Mouse (Mus musculus): Measurements from ENCODE around the gene Ints7. TPM values are rescaled to one million over a fixed set of nuclear protein-coding genes. Genes with fewer than 3 reads are reported as not detected.

Gene Ints7
- total RNA-seq, 1 experiment = 33.1 TPM

DNA sequence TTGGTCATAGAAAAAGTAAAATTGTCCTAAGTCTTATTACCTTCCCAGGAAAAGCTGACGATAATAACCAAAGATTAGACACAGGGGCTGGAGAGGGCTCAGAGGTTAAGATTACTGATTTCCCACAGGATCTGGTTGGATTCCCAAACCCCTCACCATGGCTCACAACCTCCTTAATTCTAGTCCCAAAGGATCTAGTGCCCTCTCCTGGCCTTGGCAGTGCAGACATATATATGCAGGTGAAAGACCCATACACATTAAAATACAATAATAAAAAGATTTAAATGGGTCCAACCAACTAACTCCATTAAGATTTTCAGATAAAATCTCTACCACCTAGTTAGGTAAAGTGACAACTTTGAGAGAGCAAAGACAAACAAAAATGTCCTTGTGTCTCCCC, 7.6 kb upstream of the Ints7 start:
- H3K36me3 ChIP-seq (ENCODE audit: control insufficient read depth, insufficient read depth, low read length, poor library complexity, severe bottlenecking) = peaks cover 16% of the 10 kb centered on the region
- in situ Hi-C loops (cut with MboI; ENCODE audit: low sequenced_read_pairs in 2 of 2, unreplicated experiment in 2 of 2) = no loop called here

GRCm38 (mm10) chr1:191569625-191570024, 5.8 kb upstream of the Ints7 start:
- Histone ChIP-seq H3K4me3 (ENCODE audit: insufficient read depth in 1 of 2, low read depth in 1 of 2, low read length in 2 of 2, poor library complexity in 1 of 2, severe bottlenecking in 1 of 2) (no peak overlapping the region), H3K9me3 (ENCODE audit: control insufficient read depth, insufficient read depth, low read depth, low read length) (no peaks in the 10 kb centered on the region), H3K36me3 (ENCODE audit: control insufficient read depth, insufficient read depth, low read length, poor library complexity, severe bottlenecking) (peaks cover 13% of the 10 kb centered on the region), H3K4me1 (ENCODE audit: control insufficient read depth in 2 of 2, insufficient read depth in 2 of 2, low read length in 2 of 2, poor library complexity in 1 of 2) (0 out of 4 replicates have a peak, but pooled peaks cover 0 to 4% of the 10 kb centered on the region in 2 experiments), H3K27ac (ENCODE audit: insufficient read depth, low read depth, low read length, poor library complexity, severe bottlenecking) (no peak overlapping the region), H3K9ac (ENCODE audit: insufficient read depth, low read depth, low read length, poor library complexity, severe bottlenecking) (no peak overlapping the region)
- no peak for DNase-seq (ENCODE audit: low read depth, low spot score)
- in situ Hi-C loops (cut with MboI; ENCODE audit: low sequenced_read_pairs in 2 of 2, unreplicated experiment in 2 of 2) = no loop called here
- TF ChIP-seq CHD2 (IDR thresholded peaks at IDR 0.05; ENCODE audit: low read depth, low read length) (no peak), MAFK (IDR thresholded peaks at IDR 0.05; ENCODE audit: insufficient read depth, low read depth, low read length) (no peak), ZNF384 (IDR thresholded peaks at IDR 0.05; ENCODE audit: low read depth, low read length) (no peak), HCFC1 (IDR thresholded peaks at IDR 0.05; ENCODE audit: borderline replicate concordance, insufficient read depth, low read length) (no peak), ZC3H11A (IDR thresholded peaks at IDR 0.05; ENCODE audit: borderline replicate concordance, low read depth, low read length) (no peak)

More for the DNA sequence above, 7.6 kb upstream of the Ints7 start:
- TF ChIP-seq HCFC1 (IDR thresholded peaks at IDR 0.05; ENCODE audit: borderline replicate concordance, insufficient read depth, low read length) = no peak
- no peak for TF ChIP-seq CHD2 (IDR thresholded peaks at IDR 0.05; ENCODE audit: low read depth, low read length)
- TF ChIP-seq ZC3H11A (IDR thresholded peaks at IDR 0.05; ENCODE audit: borderline replicate concordance, low read depth, low read length) = no peak
- TF ChIP-seq ZNF384 (IDR thresholded peaks at IDR 0.05; ENCODE audit: low read depth, low read length) = no peak
- 0 out of 4 replicates have a peak, but pooled peaks cover 0 to 4% of the 10 kb centered on the region in 2 experiments for H3K4me1 ChIP-seq (ENCODE audit: control insufficient read depth in 2 of 2, insufficient read depth in 2 of 2, low read length in 2 of 2, poor library complexity in 1 of 2)
- H3K9ac ChIP-seq (ENCODE audit: insufficient read depth, low read depth, low read length, poor library complexity, severe bottlenecking) = no peak overlapping the region
- H3K4me3 ChIP-seq (ENCODE audit: insufficient read depth in 1 of 2, low read depth in 1 of 2, low read length in 2 of 2, poor library complexity in 1 of 2, severe bottlenecking in 1 of 2) = no peak overlapping the region
- H3K9me3 ChIP-seq (ENCODE audit: control insufficient read depth, insufficient read depth, low read depth, low read length) = no peaks in the 10 kb centered on the region
- DNase-seq (ENCODE audit: low read depth, low spot score) = no peak
- H3K27ac ChIP-seq (ENCODE audit: insufficient read depth, low read depth, low read length, poor library complexity, severe bottlenecking) = no peak overlapping the region

DNA sequence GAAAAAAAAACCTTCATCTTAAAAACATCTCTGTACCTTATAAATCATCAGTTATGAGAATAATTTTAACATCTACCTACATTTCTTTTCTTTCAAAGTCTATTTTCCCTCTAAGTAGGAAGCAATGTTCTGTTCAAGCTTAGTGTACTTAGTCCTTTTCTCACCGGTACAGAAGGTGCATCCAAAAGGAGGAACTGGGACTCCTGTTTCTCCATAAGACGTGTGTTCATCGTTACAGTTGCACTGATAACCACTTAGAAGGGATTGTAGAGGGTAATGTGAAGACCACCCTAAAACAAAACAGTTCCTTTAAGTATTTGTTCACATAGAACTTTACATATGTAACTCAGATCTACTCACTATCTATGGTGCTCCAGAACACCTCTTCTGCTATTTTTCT, 5.0 kb upstream of the Ints7 start:
- no peaks in the 10 kb centered on the region for H3K9me3 ChIP-seq (ENCODE audit: control insufficient read depth, insufficient read depth, low read depth, low read length)
- H3K36me3 ChIP-seq (ENCODE audit: control insufficient read depth, insufficient read depth, low read length, poor library complexity, severe bottlenecking) = peaks cover 13% of the 10 kb centered on the region
- H3K9ac ChIP-seq (ENCODE audit: insufficient read depth, low read depth, low read length, poor library complexity, severe bottlenecking) = no peak overlapping the region
- DNase-seq (ENCODE audit: low read depth, low spot score) = no peak
- in situ Hi-C loops (cut with MboI; ENCODE audit: low sequenced_read_pairs in 2 of 2, unreplicated experiment in 2 of 2) = no loop called here
- H3K4me3 ChIP-seq (ENCODE audit: insufficient read depth in 1 of 2, low read depth in 1 of 2, low read length in 2 of 2, poor library complexity in 1 of 2, severe bottlenecking in 1 of 2) = no peak overlapping the region
- H3K4me1 ChIP-seq (ENCODE audit: control insufficient read depth in 2 of 2, insufficient read depth in 2 of 2, low read length in 2 of 2, poor library complexity in 1 of 2) = 0 out of 4 replicates have a peak, but pooled peaks cover 0 to 4% of the 10 kb centered on the region in 2 experiments
- no peak for TF ChIP-seq ZC3H11A (IDR thresholded peaks at IDR 0.05; ENCODE audit: borderline replicate concordance, low read depth, low read length)
- TF ChIP-seq CHD2 (IDR thresholded peaks at IDR 0.05; ENCODE audit: low read depth, low read length) = no peak
- no peak for TF ChIP-seq ZNF384 (IDR thresholded peaks at IDR 0.05; ENCODE audit: low read depth, low read length)
- TF ChIP-seq HCFC1 (IDR thresholded peaks at IDR 0.05; ENCODE audit: borderline replicate concordance, insufficient read depth, low read length) = no peak
- TF ChIP-seq MAFK (IDR thresholded peaks at IDR 0.05; ENCODE audit: insufficient read depth, low read depth, low read length) = no peak
- H3K27ac ChIP-seq (ENCODE audit: insufficient read depth, low read depth, low read length, poor library complexity, severe bottlenecking) = no peak overlapping the region

DNA sequence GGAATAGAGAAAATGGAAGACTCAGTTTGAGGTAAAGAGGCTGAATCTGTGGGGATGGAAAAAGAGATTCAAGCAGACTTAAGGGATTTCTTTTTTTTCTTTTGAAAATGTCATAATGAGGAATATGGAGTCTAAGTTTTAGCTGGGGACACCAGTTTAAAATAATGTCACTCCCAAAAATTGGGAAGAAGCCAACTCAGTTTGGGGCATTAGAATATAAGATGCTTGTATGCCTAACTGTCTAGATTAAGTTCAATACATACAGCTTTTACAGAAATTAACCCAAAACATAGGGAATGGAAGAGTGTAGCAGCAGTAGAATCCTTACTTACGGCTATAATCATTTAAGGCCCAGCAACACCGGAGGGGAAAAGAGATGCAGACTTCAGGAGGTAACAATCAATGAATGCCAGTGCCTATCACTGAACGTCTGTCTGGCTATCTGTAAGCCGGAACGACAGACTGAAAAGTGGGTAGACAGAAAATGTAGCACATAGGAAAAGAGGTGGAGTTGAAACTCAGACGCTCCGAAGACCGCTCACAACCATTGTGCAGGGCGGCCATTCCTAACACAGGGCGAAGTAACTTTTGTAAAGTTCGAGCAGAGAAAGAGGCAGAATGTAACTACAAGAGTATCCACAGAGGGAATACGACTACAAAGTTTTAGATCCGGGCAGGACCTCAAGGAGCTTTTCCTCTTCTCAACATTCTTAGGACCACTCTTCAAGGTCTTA, 1.4 kb upstream of the Ints7 start:
- Histone ChIP-seq H3K4me3 (ENCODE audit: insufficient read depth in 1 of 2, low read depth in 1 of 2, low read length in 2 of 2, poor library complexity in 1 of 2, severe bottlenecking in 1 of 2) (peak overlapping the region; percentile 88 to 91), H3K27ac (ENCODE audit: insufficient read depth, low read depth, low read length, poor library complexity, severe bottlenecking) (no peak overlapping the region; the same call in 1 of the 2 replicates), H3K36me3 (ENCODE audit: control insufficient read depth, insufficient read depth, low read length, poor library complexity, severe bottlenecking) (peaks cover 4% of the 10 kb centered on the region), H3K9me3 (ENCODE audit: control insufficient read depth, insufficient read depth, low read depth, low read length) (no peaks in the 10 kb centered on the region), H3K4me1 (ENCODE audit: control insufficient read depth in 2 of 2, insufficient read depth in 2 of 2, low read length in 2 of 2, poor library complexity in 1 of 2) (0 out of 4 replicates have a peak, but pooled peaks cover 0 to 4% of the 10 kb centered on the region in 2 experiments), H3K9ac (ENCODE audit: insufficient read depth, low read depth, low read length, poor library complexity, severe bottlenecking) (peak overlapping the region; percentile 99)
- in situ Hi-C loops (cut with MboI; ENCODE audit: low sequenced_read_pairs in 2 of 2, unreplicated experiment in 2 of 2) = no loop called here
- no peak for TF ChIP-seq CHD2 (IDR thresholded peaks at IDR 0.05; ENCODE audit: low read depth, low read length)
- no peak for TF ChIP-seq ZC3H11A (IDR thresholded peaks at IDR 0.05; ENCODE audit: borderline replicate concordance, low read depth, low read length)
- no peak for TF ChIP-seq ZNF384 (IDR thresholded peaks at IDR 0.05; ENCODE audit: low read depth, low read length)
- DNase-seq (ENCODE audit: low read depth, low spot score) = peak; percentile 11

Data from ES-E14 (cell line).